Mouse (Mus musculus) left cerebral cortex, postnatal 10 days (tissue): ENCODE data around the gene Aatk. TPM values are rescaled to one million over a fixed set of nuclear protein-coding genes. Genes with fewer than 3 reads are reported as not detected.

Experiments used
- DNase-seq, 2 experiments: peaks; one replicate each; pipeline ENCODE4 v3.0.0; 2021 to 2022; ENCODE audit warnings: low spot score in 2 of 2, mixed read lengths in 1 of 2; ENCODE audit errors: extremely low spot score in 1 of 2
- intact Hi-C: fragments of 180-260 bp; cut with DNase I; formaldehyde crosslinking; loops from one replicate; pipeline ENCODE4 v1.15.1; 2025
- total RNA-seq, 2 experiments: library from RNA; stranded (reverse); gene quantifications; 2 replicates each; pipeline ENCODE4 v1.2.3; 2021

Gene Aatk
- total RNA-seq, 2 experiments from 2014 or later, result 136 to 153 TPM

- DNase-seq, result no peak
- intact Hi-C loops, result no loop called here
Observed at GRCm38 (mm10) chr11:120055953-120056732, 9.2 kb upstream of the Aatk start.

GRCm38 (mm10) chr11:120053846-120054245 lies 6.9 kb upstream of the Aatk start:
- DNase-seq, result no peak
- intact Hi-C loops, result no loop called here

GRCm38 (mm10) chr11:120052274-120052673 lies 5.3 kb upstream of the Aatk start:
- intact Hi-C loops, result no loop called here
- peak in 1 of 2 experiments; percentile 72 for DNase-seq

- intact Hi-C loops, result no loop called here
- DNase-seq, result no peak
Observed at GRCm38 (mm10) chr11:120051124-120051811, 4.3 kb upstream of the Aatk start.

GRCm38 (mm10) chr11:120049067-120049466 lies 2.1 kb upstream of the Aatk start:
- DNase-seq, result no peak
- intact Hi-C loops, result no loop called here

- intact Hi-C loops, result no loop called here
- peak; percentile 46 to 83 for DNase-seq
Observed at GRCm38 (mm10) chr11:120048252-120048556, 1.2 kb upstream of the Aatk start.

GRCm38 (mm10) chr11:120047531-120048251 lies 724 bp upstream of the Aatk start:
- no peak for DNase-seq
- intact Hi-C loops, result no loop called here

- intact Hi-C loops, result no loop called here
- peak in 1 of 2 experiments; percentile 79 for DNase-seq
Observed at GRCm38 (mm10) chr11:120045839-120046552, 971 bp downstream of the Aatk start.

GRCm38 (mm10) chr11:120045341-120045740 lies 1.6 kb downstream of the Aatk start:
- DNase-seq, result no peak
- intact Hi-C loops, result no loop called here

- intact Hi-C loops, result no loop called here
- DNase-seq, result no peak
Observed at GRCm38 (mm10) chr11:120042141-120042838, 4.7 kb downstream of the Aatk start.

- peak; percentile 56 to 89 for DNase-seq
Observed at GRCm38 (mm10) chr11:120041191-120042123, 5.5 kb downstream of the Aatk start.

GRCm38 (mm10) chr11:120040440-120040839 lies 6.5 kb downstream of the Aatk start:
- DNase-seq, result peak; percentile 57 to 65
- intact Hi-C loops, result no loop called here

More at GRCm38 (mm10) chr11:120041191-120042123, 5.5 kb downstream of the Aatk start:
- intact Hi-C loops, result no loop called here

- DNase-seq, result peak in 1 of 2 experiments; percentile 27
- intact Hi-C loops, result no loop called here
Observed at GRCm38 (mm10) chr11:120039581-120039980, 7.4 kb downstream of the Aatk start.

GRCm38 (mm10) chr11:120034762-120035161 lies 12.2 kb downstream of the Aatk start:
- DNase-seq, result no peak
- intact Hi-C loops, result no loop called here

- DNase-seq, result no peak
- intact Hi-C loops, result no loop called here
Observed at GRCm38 (mm10) chr11:120034306-120034705, 12.7 kb downstream of the Aatk start.

- intact Hi-C loops, result no loop called here
- DNase-seq, result no peak
Observed at GRCm38 (mm10) chr11:120033473-120033872, 13.5 kb downstream of the Aatk start.

GRCm38 (mm10) chr11:120032052-120032451 lies 14.9 kb downstream of the Aatk start:
- intact Hi-C loops, result no loop called here
- DNase-seq, result no peak
